Mouse (Mus musculus) ES-Bruce4 (cell line): ENCODE measurements around the gene Ccdc85c.

Experiments
- CTCF ChIP-seq: IDR thresholded peaks from one replicate; pipeline ENCODE4 v1.8.1; 2011; ENCODE audit warnings: low read depth, low read length
- EP300 ChIP-seq: IDR thresholded peaks from 2 replicates; pipeline ENCODE4 v1.6.1; 2011; ENCODE audit warnings: low read depth, low read length; ENCODE audit not compliant: insufficient read depth

GRCm38 (mm10) chr12:108268970-108269369 is 6.3 kb downstream of the Ccdc85c start:
- TF ChIP-seq CTCF (no peak), EP300 (no peak)
